Comparison of ENCODE assay signal across 13 mouse cellular contexts in the genomic region with DNA sequence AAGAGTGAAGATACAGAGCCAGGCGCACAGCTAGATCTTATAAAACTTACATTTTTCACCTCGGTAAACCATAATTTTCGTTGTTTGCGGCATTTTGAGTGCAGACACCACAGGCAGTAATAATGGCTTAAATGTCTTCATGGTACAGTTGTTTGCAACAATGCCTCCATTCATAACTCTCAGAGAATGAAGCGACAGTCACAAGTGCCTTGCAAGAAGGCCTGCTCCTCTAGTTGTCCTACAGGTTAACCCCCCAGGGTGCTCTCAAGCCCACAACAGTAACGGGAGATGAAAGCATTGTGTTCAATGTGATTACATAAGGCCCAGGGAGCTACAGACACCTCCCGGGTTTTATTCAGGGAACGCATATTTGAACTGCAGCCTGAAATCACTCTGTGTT.
"Had no signal": no experiment of that assay in that cellular context is flagged by ENCODE, and none has a peak within 500 bp of the region (broad histone marks: within the 10 kb centered on the region; RNA-seq: fewer than 3 reads in every experiment).

No protein-coding gene starts in this region.

- H3K4me1 ChIP-seq: liver, embryonic 13.5 days; neural tube, embryonic 15.5 days had no signal

- H3K9me3 ChIP-seq: liver, embryonic 13.5 days; midbrain, embryonic 15.5 days; neural tube, embryonic 12.5 days; neural tube, embryonic 15.5 days had no signal

- H3K27me3 ChIP-seq: liver, embryonic 13.5 days; midbrain, embryonic 15.5 days; neural tube, embryonic 12.5 days; neural tube, embryonic 15.5 days had no signal

- ATAC-seq: midbrain, embryonic 15.5 days had no signal

- H3K4me2 ChIP-seq: liver, embryonic 13.5 days; midbrain, embryonic 11.5 days; midbrain, embryonic 15.5 days; neural tube, embryonic 12.5 days; neural tube, embryonic 15.5 days had no signal

- H3K36me3 ChIP-seq: liver, embryonic 13.5 days; midbrain, embryonic 15.5 days; neural tube, embryonic 12.5 days; neural tube, embryonic 15.5 days had no signal

- H3K4me3 ChIP-seq: liver, embryonic 13.5 days; midbrain, embryonic 15.5 days; neural tube, embryonic 12.5 days; neural tube, embryonic 15.5 days had no signal

- H3K9ac ChIP-seq: liver, embryonic 13.5 days; midbrain, embryonic 15.5 days; neural tube, embryonic 12.5 days; neural tube, embryonic 15.5 days had no signal

- H3K27ac ChIP-seq: liver, embryonic 13.5 days; midbrain, embryonic 15.5 days; neural tube, embryonic 12.5 days; neural tube, embryonic 15.5 days had no signal

- DNase-seq: kidney, adult 9 months; kidney, postnatal 14 days; kidney, postnatal 4 days; liver, embryonic 13.5 days; lung, adult 2 months; lung, postnatal 14 days; lung, postnatal 4 days; thymus, adult 18-20 months; thymus, postnatal 36 days had no signal
